Mouse (Mus musculus) CH12.LX (cell line): ENCODE measurements around the gene Aifm3.

Experiments used
- CHD2 ChIP-seq: IDR thresholded peaks from 2 replicates; pipeline ENCODE4 v1.6.1; 2011; ENCODE audit warnings: low read length, improper control_type of control experiment
- CTCF ChIP-seq, 2 experiments: IDR thresholded peaks in 1 of 2; conservative IDR thresholded peaks in 1 of 2; 2 replicates each; pipeline ENCODE4 v1.5.1; 2011 to 2012; ENCODE audit warnings: low read depth in 2 of 2, low read length in 2 of 2, improper control_type of control experiment in 1 of 2, inconsistent platforms in 1 of 2, mild to moderate bottlenecking in 1 of 2, moderate library complexity in 1 of 2
- MAX ChIP-seq: IDR thresholded peaks from 2 replicates; pipeline ENCODE4 v1.6.1; 2011; ENCODE audit warnings: low read length, improper control_type of control experiment
- TBP ChIP-seq: conservative IDR thresholded peaks from 2 replicates; pipeline ENCODE4 v1.6.1; 2011; ENCODE audit warnings: low read depth, low read length, improper control_type of control experiment
- ZMIZ1 ChIP-seq: IDR thresholded peaks from 2 replicates; pipeline ENCODE4 v1.6.1; 2012; ENCODE audit warnings: low read depth, mild to moderate bottlenecking, inconsistent platforms, low read length, improper control_type of control experiment

DNA sequence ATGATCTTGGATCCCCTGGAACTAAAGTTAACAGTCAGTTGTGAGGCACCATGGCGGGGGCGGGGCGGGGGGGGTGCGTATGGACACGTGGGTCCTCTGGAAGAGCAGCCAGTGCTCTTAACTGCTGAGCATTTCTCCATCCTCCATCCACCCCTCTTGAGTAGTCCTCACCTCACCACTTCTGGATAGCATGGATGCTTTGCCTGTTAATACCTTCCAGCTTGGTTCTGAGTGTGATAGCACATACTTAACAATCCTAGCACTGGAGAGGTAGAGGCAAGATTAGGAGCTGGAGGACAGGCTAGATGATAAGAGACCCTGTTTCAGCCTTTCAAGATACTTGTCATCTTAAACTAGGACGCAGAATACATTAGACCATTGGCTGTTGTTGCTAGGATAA is 16.9 kb upstream of the Aifm3 start:
- TF ChIP-seq CTCF (conservative IDR thresholded peaks at IDR 0.05 in 1 of 2, IDR thresholded peaks at IDR 0.05 in 1 of 2; ENCODE audit: low read depth in 2 of 2, low read length in 2 of 2) = no peak
- no peak for TF ChIP-seq ZMIZ1
- TF ChIP-seq TBP = no peak
- no peak for TF ChIP-seq MAX
- TF ChIP-seq CHD2 = no peak
